Mouse (Mus musculus): ENCODE data around the gene Caskin1. TPM values are rescaled to one million over a fixed set of nuclear protein-coding genes. Genes with fewer than 3 reads are reported as not detected.

The Caskin1 gene
- polyA plus RNA-seq, 1 experiment = not detected

GRCm38 (mm10) chr17:24529007-24529451, 40.6 kb downstream of the Caskin1 start:
- Histone ChIP-seq H3K4me3 (replicated peaks; ENCODE audit: control insufficient read depth, low read depth, low read length) (peak overlapping the region; percentile 64), H3K27ac (ENCODE audit: control insufficient read depth, insufficient read depth, low read depth, low read length, poor library complexity) (peak overlapping the region; percentile 45; the same call in 1 of the 2 replicates), H3K4me1 (ENCODE audit: control insufficient read depth, insufficient read depth, low read length) (peaks cover 10% of the 10 kb centered on the region)
- 5% methylated on average over 4 of the region's 4 CpGs for WGBS
- no peak for TF ChIP-seq POLR2A (IDR thresholded peaks at IDR 0.05; ENCODE audit: borderline replicate concordance, control insufficient read depth, low read depth, low read length)
- TF ChIP-seq CTCF (IDR thresholded peaks at IDR 0.05; ENCODE audit: control insufficient read depth, insufficient read depth, low read length) = peak; percentile 84

DNA sequence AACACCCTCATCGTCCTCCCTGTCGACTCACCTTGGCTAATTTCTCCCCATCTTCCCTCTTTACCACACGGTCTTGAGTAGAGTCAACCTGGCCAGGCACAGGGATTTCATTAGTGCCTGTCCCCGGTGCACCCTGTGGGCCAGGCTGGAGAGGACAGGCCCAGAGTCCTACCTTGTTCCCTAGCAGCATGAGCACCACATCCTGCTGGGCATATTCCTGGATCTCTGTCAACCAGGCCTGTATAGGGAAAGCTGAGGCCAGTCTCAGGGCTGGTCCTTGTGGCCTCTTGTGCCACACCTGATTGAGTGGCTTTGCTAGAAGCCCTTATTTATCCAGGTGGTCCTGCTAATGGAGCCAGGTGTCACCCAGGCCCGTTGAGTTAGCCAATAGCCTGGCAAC, 41.5 kb downstream of the Caskin1 start:
- 48% methylated on average over 5 of the region's 5 CpGs for WGBS
- Histone ChIP-seq H3K4me3 (replicated peaks; ENCODE audit: control insufficient read depth, low read depth, low read length) (no peak overlapping the region), H3K27ac (ENCODE audit: control insufficient read depth, insufficient read depth, low read depth, low read length, poor library complexity) (no peak overlapping the region; the same call in 1 of the 2 replicates), H3K4me1 (ENCODE audit: control insufficient read depth, insufficient read depth, low read length) (peaks cover 10% of the 10 kb centered on the region)
- TF ChIP-seq CTCF (IDR thresholded peaks at IDR 0.05; ENCODE audit: control insufficient read depth, insufficient read depth, low read length) = no peak
- TF ChIP-seq POLR2A (IDR thresholded peaks at IDR 0.05; ENCODE audit: borderline replicate concordance, control insufficient read depth, low read depth, low read length) = 0 out of 2 replicates have a peak, but pooled peaks have one; percentile 11

- WGBS = 64% methylated on average over 8 of the region's 8 CpGs
- no peak overlapping the region for H3K27ac ChIP-seq (ENCODE audit: control insufficient read depth, insufficient read depth, low read depth, low read length, poor library complexity)
- TF ChIP-seq POLR2A (IDR thresholded peaks at IDR 0.05; ENCODE audit: borderline replicate concordance, control insufficient read depth, low read depth, low read length) (no peak), CTCF (IDR thresholded peaks at IDR 0.05; ENCODE audit: control insufficient read depth, insufficient read depth, low read length) (no peak)
- H3K4me3 ChIP-seq (replicated peaks; ENCODE audit: control insufficient read depth, low read depth, low read length) = no peak overlapping the region
- peaks cover 10% of the 10 kb centered on the region for H3K4me1 ChIP-seq (ENCODE audit: control insufficient read depth, insufficient read depth, low read length)
Observed at GRCm38 (mm10) chr17:24530361-24531050, 42.1 kb downstream of the Caskin1 start.

DNA sequence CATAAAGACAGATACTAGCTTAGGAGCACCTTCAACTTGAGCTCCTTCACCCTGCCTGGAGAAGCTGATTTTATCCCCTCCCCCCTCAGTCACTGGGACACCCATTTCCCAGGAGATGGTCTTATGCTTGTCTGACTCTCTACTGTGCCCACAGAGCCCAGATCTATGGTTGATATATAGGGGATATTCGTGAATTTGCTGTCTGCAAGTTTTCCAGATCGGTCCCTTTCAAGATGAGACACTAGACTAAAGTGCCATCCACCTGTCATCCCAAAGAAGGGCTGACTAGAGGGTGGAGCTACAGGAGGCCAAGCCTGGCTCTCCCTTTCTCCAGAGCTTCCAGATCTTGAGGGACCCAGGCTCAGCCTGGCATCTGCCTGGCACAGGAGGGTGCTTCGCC, 42.7 kb downstream of the Caskin1 start:
- TF ChIP-seq CTCF (IDR thresholded peaks at IDR 0.05; ENCODE audit: control insufficient read depth, insufficient read depth, low read length) (no peak), POLR2A (IDR thresholded peaks at IDR 0.05; ENCODE audit: borderline replicate concordance, control insufficient read depth, low read depth, low read length) (no peak)
- WGBS = 83% methylated on average over 3 of the region's 3 CpGs
- H3K4me1 ChIP-seq (ENCODE audit: control insufficient read depth, insufficient read depth, low read length) = peaks cover 10% of the 10 kb centered on the region

GRCm38 (mm10) chr17:24532045-24532444, 43.6 kb downstream of the Caskin1 start:
- no peak overlapping the region for H3K27ac ChIP-seq (ENCODE audit: control insufficient read depth, insufficient read depth, low read depth, low read length, poor library complexity)
- H3K4me3 ChIP-seq (replicated peaks; ENCODE audit: control insufficient read depth, low read depth, low read length) = no peak overlapping the region
- 82% methylated on average over 7 of the region's 7 CpGs for WGBS
- H3K4me1 ChIP-seq (ENCODE audit: control insufficient read depth, insufficient read depth, low read length) = peaks cover 10% of the 10 kb centered on the region
- TF ChIP-seq CTCF (IDR thresholded peaks at IDR 0.05; ENCODE audit: control insufficient read depth, insufficient read depth, low read length) (no peak), POLR2A (IDR thresholded peaks at IDR 0.05; ENCODE audit: borderline replicate concordance, control insufficient read depth, low read depth, low read length) (no peak)

More for the DNA sequence above, 42.7 kb downstream of the Caskin1 start:
- no peak overlapping the region for H3K4me3 ChIP-seq (replicated peaks; ENCODE audit: control insufficient read depth, low read depth, low read length)
- H3K27ac ChIP-seq (ENCODE audit: control insufficient read depth, insufficient read depth, low read depth, low read length, poor library complexity) = no peak overlapping the region

DNA sequence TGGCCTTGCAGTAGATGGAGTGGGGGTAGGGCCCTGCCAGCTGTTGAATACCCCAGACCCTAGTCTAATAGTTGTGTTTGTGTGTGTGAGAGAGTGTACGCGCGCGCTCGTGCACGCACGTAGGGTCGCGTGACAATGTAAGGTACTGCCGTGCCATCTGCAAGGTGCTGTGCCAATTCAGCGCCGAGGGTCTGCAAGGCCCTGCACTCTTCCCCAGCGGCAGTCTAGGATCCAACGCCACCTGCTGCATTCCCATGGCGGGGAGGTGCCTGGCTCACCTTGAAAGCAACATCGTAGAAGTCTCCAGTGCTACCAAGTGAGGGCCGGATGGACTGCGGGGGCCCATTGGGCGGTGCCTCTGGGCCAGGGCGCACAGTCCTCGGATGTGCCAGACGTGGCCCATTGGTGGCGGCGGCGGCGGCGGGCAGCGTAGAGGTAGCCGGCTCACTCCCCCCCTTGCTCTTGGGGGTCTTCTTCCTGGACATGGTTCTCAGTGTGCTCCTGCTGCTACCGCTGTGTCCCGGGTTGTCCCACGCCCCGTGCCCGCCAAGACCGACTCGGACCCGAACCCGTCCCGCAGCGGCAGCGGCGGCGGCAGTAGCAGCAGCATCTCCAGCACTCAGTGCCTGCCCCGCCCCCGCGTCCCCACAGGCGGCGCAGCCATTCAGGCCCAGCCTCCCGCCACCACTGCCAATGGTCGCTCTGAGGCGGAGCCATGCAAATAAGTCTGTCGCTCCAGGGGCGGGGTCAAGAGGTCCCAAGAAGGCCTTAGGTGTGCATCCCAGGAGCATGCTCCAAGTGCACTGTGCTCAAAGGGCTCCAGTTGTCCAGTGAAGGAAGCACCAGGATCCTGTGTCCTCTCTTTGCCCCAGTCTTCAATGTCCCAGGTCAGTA, 44.9 kb downstream of the Caskin1 start:
- TF ChIP-seq CTCF (IDR thresholded peaks at IDR 0.05; ENCODE audit: control insufficient read depth, insufficient read depth, low read length) (no peak), POLR2A (IDR thresholded peaks at IDR 0.05; ENCODE audit: borderline replicate concordance, control insufficient read depth, low read depth, low read length) (peak; percentile 5; the same call in 1 of the 2 replicates)
- peaks cover 10% of the 10 kb centered on the region for H3K4me1 ChIP-seq (ENCODE audit: control insufficient read depth, insufficient read depth, low read length)
- 16% methylated on average over 53 of the region's 53 CpGs for WGBS
- peak overlapping the region; percentile 48 for H3K4me3 ChIP-seq (replicated peaks; ENCODE audit: control insufficient read depth, low read depth, low read length)
- H3K27ac ChIP-seq (ENCODE audit: control insufficient read depth, insufficient read depth, low read depth, low read length, poor library complexity) = no peak overlapping the region; the same call in 1 of the 2 replicates

GRCm38 (mm10) chr17:24534160-24534718, 45.8 kb downstream of the Caskin1 start, which contains the start of gene Rab26:
Gene Rab26 (minus strand): TSS chr17:24534210.
- no peak for TF ChIP-seq CTCF (IDR thresholded peaks at IDR 0.05; ENCODE audit: control insufficient read depth, insufficient read depth, low read length)
- no peak for TF ChIP-seq POLR2A (IDR thresholded peaks at IDR 0.05; ENCODE audit: borderline replicate concordance, control insufficient read depth, low read depth, low read length)
- Histone ChIP-seq H3K4me3 (replicated peaks; ENCODE audit: control insufficient read depth, low read depth, low read length) (peak within 1 kb of the TSS; percentile 48), H3K4me1 (ENCODE audit: control insufficient read depth, insufficient read depth, low read length) (peaks cover 7% of the 10 kb centered on the region), H3K27ac (ENCODE audit: control insufficient read depth, insufficient read depth, low read depth, low read length, poor library complexity) (no peak within 1 kb of the TSS; the same call in 1 of the 2 replicates)
- 73% methylated on average over 8 of the region's 8 CpGs for WGBS
